Mouse (Mus musculus) lung, embryonic 16.5 days (tissue): ENCODE results near the gene Tgif1. TPM values are rescaled to one million over a fixed set of nuclear protein-coding genes. Genes with fewer than 3 reads are reported as not detected.
A peak's percentile ranks its signal among the peaks of the same experiment; 100 is the strongest.
"Not testable (repeated sequence)": the region's sequence is repeated elsewhere in the genome, so short reads cannot be mapped to it uniquely, and the experiment has no call there.

Experiments used
- ATAC-seq: fragments of 200-750 bp; cut with Nextera tagmentation; 2 replicates; pipeline ENCODE4 v1.8.0; 2017; ENCODE audit warnings: low read depth, mild to moderate bottlenecking, moderate library complexity
- H3K27ac ChIP-seq: fragments of 300-500 bp; sonication (generic); 2 replicates; pipeline ENCODE4 v1.5.1; 2014; ENCODE audit warnings: mild to moderate bottlenecking, control low read depth, low read length
- H3K27me3 ChIP-seq: fragments of 300-500 bp; sonication (generic); 2 replicates; pipeline ENCODE4 v1.6.1; 2014; ENCODE audit warnings: low read depth, low read length, mixed read lengths; ENCODE audit not compliant: control insufficient read depth, insufficient read depth
- H3K36me3 ChIP-seq: fragments of 300-500 bp; sonication (generic); 2 replicates; pipeline ENCODE4 v1.6.1; 2014; ENCODE audit warnings: low read length; ENCODE audit not compliant: control insufficient read depth, insufficient read depth
- H3K4me1 ChIP-seq: fragments of 300-500 bp; sonication (generic); replicated peaks from 2 replicates; pipeline ENCODE4 v1.6.1; 2014; ENCODE audit warnings: low read length, mixed read lengths; ENCODE audit not compliant: control insufficient read depth, insufficient read depth
- H3K4me2 ChIP-seq: fragments of 300-500 bp; sonication (generic); 2 replicates; pipeline ENCODE4 v1.6.1; 2014; ENCODE audit warnings: low read depth, low read length, control low read depth
- H3K4me3 ChIP-seq: fragments of 300-500 bp; sonication (generic); 2 replicates; pipeline ENCODE4 v1.5.1; 2014; ENCODE audit warnings: mild to moderate bottlenecking, low read length, control low read depth
- H3K9ac ChIP-seq: fragments of 300-500 bp; sonication (generic); 2 replicates; pipeline ENCODE4 v1.6.1; 2014; ENCODE audit warnings: low read length, control low read depth
- H3K9me3 ChIP-seq: fragments of 300-500 bp; sonication (generic); 2 replicates; pipeline ENCODE4 v1.6.1; 2016; ENCODE audit warnings: low read length; ENCODE audit not compliant: control insufficient read depth
- WGBS: fragments of 180-500 bp; shearing (Covaris S2); extraction: QIAGEN DNeasy Blood & Tissue Kit; methylation state at CpG from one replicate; pipeline ENCODE4 v1.1.7; 2014; 5-methylcytosine and 5-hydroxymethylcytosine counted together
- polyA plus RNA-seq: library from polyadenylated mRNA; unstranded; fragments of >200 nt; fragmentation: Nextera tagmentation; extraction: Ambion mirVana; gene quantifications from 2 replicates; pipeline ENCODE4 v1.2.1, GENCODE M21; 2015

Tgif1 gene
- polyA plus RNA-seq, 1 experiment from 2014 or later, result 63.1 TPM

GRCm38 (mm10) chr17:70828180-70828528 is 25.2 kb downstream of the Tgif1 start:
- WGBS, result 82% methylated on average over 4 of the region's 4 CpGs
- no peak overlapping the region for H3K4me2 ChIP-seq
- ATAC-seq, result no peak
- H3K36me3 ChIP-seq, result no peaks in the 10 kb centered on the region
- peaks cover 4% of the 10 kb centered on the region; the same call in 1 of the 2 replicates for H3K4me1 ChIP-seq
- no peak overlapping the region for H3K9ac ChIP-seq
- no peak overlapping the region for H3K27ac ChIP-seq
- H3K4me3 ChIP-seq, result no peak overlapping the region
- H3K27me3 ChIP-seq, result no peaks in the 10 kb centered on the region
- no peaks in the 10 kb centered on the region for H3K9me3 ChIP-seq

GRCm38 (mm10) chr17:70827463-70828179 is 25.7 kb downstream of the Tgif1 start:
- H3K27ac ChIP-seq, result not testable (repeated sequence)
- 60% methylated on average over 11 of the region's 11 CpGs for WGBS

GRCm38 (mm10) chr17:70826227-70826626 is 27.1 kb downstream of the Tgif1 start:
- Histone ChIP-seq H3K27ac (no peak overlapping the region), H3K9me3 (no peaks in the 10 kb centered on the region), H3K27me3 (no peaks in the 10 kb centered on the region; the same call in 1 of the 2 replicates), H3K36me3 (no peaks in the 10 kb centered on the region), H3K4me3 (no peak overlapping the region), H3K4me2 (no peak overlapping the region), H3K9ac (no peak overlapping the region), H3K4me1 (peaks cover 4% of the 10 kb centered on the region; the same call in 1 of the 2 replicates)
- no peak for ATAC-seq
- WGBS, result 72% methylated on average over 12 of the region's 12 CpGs

More at GRCm38 (mm10) chr17:70827463-70828179, 25.7 kb downstream of the Tgif1 start:
- not testable (repeated sequence) for H3K4me2 ChIP-seq, H3K27me3 ChIP-seq, H3K9ac ChIP-seq, H3K4me3 ChIP-seq, H3K36me3 ChIP-seq, H3K9me3 ChIP-seq, H3K4me1 ChIP-seq
- ATAC-seq, result peak; percentile 58

GRCm38 (mm10) chr17:70823083-70823482 is 30.3 kb downstream of the Tgif1 start:
- H3K4me2 ChIP-seq, result peak overlapping the region; percentile 35
- no peak for ATAC-seq

GRCm38 (mm10) chr17:70817862-70818451 is 35.4 kb downstream of the Tgif1 start:
- Histone ChIP-seq H3K4me2 (peak overlapping the region; percentile 86), H3K27me3 (peaks cover 26% of the 10 kb centered on the region), H3K4me3 (peak overlapping the region; percentile 54), H3K9ac (peak overlapping the region; percentile 60), H3K36me3 (no peaks in the 10 kb centered on the region), H3K27ac (no peak overlapping the region), H3K9me3 (no peaks in the 10 kb centered on the region), H3K4me1 (no peaks in the 10 kb centered on the region; the same call in 1 of the 2 replicates)
- ATAC-seq, result peak; percentile 57
- 4% methylated on average over 51 of the region's 51 CpGs for whole genome bisulfite sequencing

More at GRCm38 (mm10) chr17:70823083-70823482, 30.3 kb downstream of the Tgif1 start:
- H3K4me1 ChIP-seq, result peaks cover 4% of the 10 kb centered on the region; the same call in 1 of the 2 replicates
- H3K36me3 ChIP-seq, result no peaks in the 10 kb centered on the region
- peak overlapping the region; percentile 10; the same call in 1 of the 2 replicates for H3K4me3 ChIP-seq
- peaks cover 7% of the 10 kb centered on the region for H3K27me3 ChIP-seq
- H3K27ac ChIP-seq, result no peak overlapping the region
- 59% methylated on average over 8 of the region's 8 CpGs for WGBS
- H3K9ac ChIP-seq, result no peak overlapping the region
- no peaks in the 10 kb centered on the region for H3K9me3 ChIP-seq

- no peak overlapping the region for H3K27ac ChIP-seq
- WGBS, result 71% methylated on average over 8 of the region's 8 CpGs
- peaks cover 26% of the 10 kb centered on the region for H3K27me3 ChIP-seq
- H3K4me3 ChIP-seq, result no peak overlapping the region
- no peaks in the 10 kb centered on the region; the same call in 1 of the 2 replicates for H3K4me1 ChIP-seq
- H3K4me2 ChIP-seq, result no peak overlapping the region
- ATAC-seq, result no peak
- no peaks in the 10 kb centered on the region for H3K36me3 ChIP-seq
- no peaks in the 10 kb centered on the region for H3K9me3 ChIP-seq
- H3K9ac ChIP-seq, result no peak overlapping the region
These were observed 38.3 kb downstream of the Tgif1 start for GRCm38 (mm10) chr17:70815001-70815400.

- Histone ChIP-seq H3K9ac (no peak overlapping the region), H3K9me3 (no peaks in the 10 kb centered on the region), H3K4me2 (no peak overlapping the region), H3K36me3 (no peaks in the 10 kb centered on the region), H3K4me3 (no peak overlapping the region), H3K4me1 (no peaks in the 10 kb centered on the region), H3K27ac (no peak overlapping the region), H3K27me3 (peaks cover 2% of the 10 kb centered on the region; the same call in 1 of the 2 replicates)
- ATAC-seq, result no peak
- WGBS, result 80% methylated on average over 5 of the region's 5 CpGs
These were observed 42.6 kb downstream of the Tgif1 start for GRCm38 (mm10) chr17:70810795-70811194.

GRCm38 (mm10) chr17:70809776-70810175 is 43.6 kb downstream of the Tgif1 start:
- H3K9me3 ChIP-seq, result no peaks in the 10 kb centered on the region
- no peak for ATAC-seq
- H3K4me1 ChIP-seq, result no peaks in the 10 kb centered on the region
- no peak overlapping the region for H3K9ac ChIP-seq
- WGBS, result 53% methylated on average over 3 of the region's 3 CpGs
- H3K4me3 ChIP-seq, result no peak overlapping the region
- no peaks in the 10 kb centered on the region for H3K27me3 ChIP-seq
- no peak overlapping the region for H3K4me2 ChIP-seq
- no peak overlapping the region for H3K27ac ChIP-seq
- no peaks in the 10 kb centered on the region for H3K36me3 ChIP-seq

GRCm38 (mm10) chr17:70808837-70809236 is 44.5 kb downstream of the Tgif1 start:
- H3K9ac ChIP-seq, result no peak overlapping the region
- H3K27ac ChIP-seq, result no peak overlapping the region
- no peak for ATAC-seq
- H3K27me3 ChIP-seq, result no peaks in the 10 kb centered on the region
- WGBS, result 39% methylated on average over 14 of the region's 14 CpGs
- no peaks in the 10 kb centered on the region for H3K4me1 ChIP-seq
- H3K4me3 ChIP-seq, result no peak overlapping the region
- no peaks in the 10 kb centered on the region for H3K9me3 ChIP-seq
- peak overlapping the region; percentile 8; the same call in 1 of the 2 replicates for H3K4me2 ChIP-seq
- H3K36me3 ChIP-seq, result no peaks in the 10 kb centered on the region
